Mouse (Mus musculus): ENCODE data around the gene Olfr463. TPM values are rescaled to one million over a fixed set of nuclear protein-coding genes. Genes with fewer than 3 reads are reported as not detected.
A peak's percentile ranks its signal among the peaks of the same experiment; 100 is the strongest.

The Olfr463 gene
- polyA plus RNA-seq, 1 experiment from 2014 or later = not detected

GRCm38 (mm10) chr11:87860426-87860825 lies 36.8 kb downstream of the Olfr463 start:
- Histone ChIP-seq H3K4me2 (replicated peaks; ENCODE audit: low read depth, low read length) (no peak overlapping the region), H3K4me3 (ENCODE audit: low read depth, low read length) (no peak overlapping the region), H3K9me3 (ENCODE audit: control insufficient read depth, low read length) (no peaks in the 10 kb centered on the region), H3K27ac (ENCODE audit: low read depth, low read length) (no peak overlapping the region), H3K4me1 (replicated peaks; ENCODE audit: control insufficient read depth, insufficient read depth, low read length) (no peaks in the 10 kb centered on the region), H3K36me3 (ENCODE audit: control insufficient read depth, insufficient read depth, low read length) (no peaks in the 10 kb centered on the region; the same call in 1 of the 2 replicates), H3K9ac (ENCODE audit: low read depth, low read length) (no peak overlapping the region), H3K27me3 (ENCODE audit: control insufficient read depth, insufficient read depth, low read length) (no peaks in the 10 kb centered on the region)
- no peak for ATAC-seq (ENCODE audit: low FRiP score)
- 71% methylated on average over 9 of the region's 9 CpGs for WGBS
- DNase-seq (ENCODE audit: low spot score) = no peak

DNA sequence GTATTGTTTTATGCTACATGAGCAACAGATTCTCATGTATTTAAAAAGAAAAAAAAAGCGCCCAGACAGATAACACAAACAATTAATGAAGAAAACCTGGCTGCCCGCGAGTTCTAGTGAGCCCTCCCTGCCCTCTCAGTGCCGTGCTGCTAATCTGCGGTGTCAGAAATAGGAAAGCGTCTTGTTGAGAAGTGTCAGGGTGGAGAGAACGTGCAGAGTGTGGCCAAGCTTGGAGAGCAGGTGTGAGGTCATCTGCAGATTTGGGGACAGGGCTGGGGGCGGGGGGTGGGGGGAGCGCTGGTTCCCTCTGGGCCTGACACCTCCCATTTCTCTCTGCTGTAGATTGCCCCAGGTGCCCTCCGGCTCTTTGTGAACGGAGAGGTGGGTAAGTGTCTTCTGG lies 37.9 kb downstream of the Olfr463 start:
- no peak overlapping the region for H3K9ac ChIP-seq (ENCODE audit: low read depth, low read length)
- no peak overlapping the region for H3K4me2 ChIP-seq (replicated peaks; ENCODE audit: low read depth, low read length)
- no peaks in the 10 kb centered on the region for H3K4me1 ChIP-seq (replicated peaks; ENCODE audit: control insufficient read depth, insufficient read depth, low read length)
- DNase-seq (ENCODE audit: low spot score) (no peak), ATAC-seq (ENCODE audit: low FRiP score) (no peak)
- no peaks in the 10 kb centered on the region for H3K9me3 ChIP-seq (ENCODE audit: control insufficient read depth, low read length)
- no peaks in the 10 kb centered on the region for H3K27me3 ChIP-seq (ENCODE audit: control insufficient read depth, insufficient read depth, low read length)
- H3K4me3 ChIP-seq (ENCODE audit: low read depth, low read length) = no peak overlapping the region
- H3K27ac ChIP-seq (ENCODE audit: low read depth, low read length) = no peak overlapping the region
- H3K36me3 ChIP-seq (ENCODE audit: control insufficient read depth, insufficient read depth, low read length) = no peaks in the 10 kb centered on the region; the same call in 1 of the 2 replicates
- 94% methylated on average over 11 of the region's 11 CpGs for WGBS

- H3K9ac ChIP-seq (ENCODE audit: low read depth, low read length) = no peak overlapping the region
- H3K4me3 ChIP-seq (ENCODE audit: low read depth, low read length) = no peak overlapping the region
- no peaks in the 10 kb centered on the region for H3K4me1 ChIP-seq (replicated peaks; ENCODE audit: control insufficient read depth, insufficient read depth, low read length)
- 90% methylated on average over 7 of the region's 7 CpGs for WGBS
- H3K9me3 ChIP-seq (ENCODE audit: control insufficient read depth, low read length) = no peaks in the 10 kb centered on the region
- H3K27me3 ChIP-seq (ENCODE audit: control insufficient read depth, insufficient read depth, low read length) = no peaks in the 10 kb centered on the region
- ATAC-seq (ENCODE audit: low FRiP score) (no peak), DNase-seq (ENCODE audit: low spot score) (no peak)
- no peak overlapping the region for H3K27ac ChIP-seq (ENCODE audit: low read depth, low read length)
- H3K4me2 ChIP-seq (replicated peaks; ENCODE audit: low read depth, low read length) = no peak overlapping the region
- H3K36me3 ChIP-seq (ENCODE audit: control insufficient read depth, insufficient read depth, low read length) = no peaks in the 10 kb centered on the region; the same call in 1 of the 2 replicates
These were observed 42.6 kb downstream of the Olfr463 start for GRCm38 (mm10) chr11:87854550-87854949.

- ATAC-seq (ENCODE audit: low FRiP score) (peak; percentile 25; the same call in 1 of the 2 replicates), DNase-seq (ENCODE audit: low spot score) (no peak)
- peak overlapping the region; percentile 70 for H3K9ac ChIP-seq (ENCODE audit: low read depth, low read length)
- H3K36me3 ChIP-seq (ENCODE audit: control insufficient read depth, insufficient read depth, low read length) = no peaks in the 10 kb centered on the region; the same call in 1 of the 2 replicates
- WGBS = 39% methylated on average over 8 of the region's 8 CpGs
- H3K4me3 ChIP-seq (ENCODE audit: low read depth, low read length) = peak overlapping the region; percentile 57
- H3K27me3 ChIP-seq (ENCODE audit: control insufficient read depth, insufficient read depth, low read length) = no peaks in the 10 kb centered on the region
- H3K9me3 ChIP-seq (ENCODE audit: control insufficient read depth, low read length) = no peaks in the 10 kb centered on the region
- H3K27ac ChIP-seq (ENCODE audit: low read depth, low read length) = peak overlapping the region; percentile 39; the same call in 1 of the 2 replicates
- no peaks in the 10 kb centered on the region for H3K4me1 ChIP-seq (replicated peaks; ENCODE audit: control insufficient read depth, insufficient read depth, low read length)
- H3K4me2 ChIP-seq (replicated peaks; ENCODE audit: low read depth, low read length) = peak overlapping the region; percentile 62
These were observed 43.6 kb downstream of the Olfr463 start for GRCm38 (mm10) chr11:87853597-87853954.

DNA sequence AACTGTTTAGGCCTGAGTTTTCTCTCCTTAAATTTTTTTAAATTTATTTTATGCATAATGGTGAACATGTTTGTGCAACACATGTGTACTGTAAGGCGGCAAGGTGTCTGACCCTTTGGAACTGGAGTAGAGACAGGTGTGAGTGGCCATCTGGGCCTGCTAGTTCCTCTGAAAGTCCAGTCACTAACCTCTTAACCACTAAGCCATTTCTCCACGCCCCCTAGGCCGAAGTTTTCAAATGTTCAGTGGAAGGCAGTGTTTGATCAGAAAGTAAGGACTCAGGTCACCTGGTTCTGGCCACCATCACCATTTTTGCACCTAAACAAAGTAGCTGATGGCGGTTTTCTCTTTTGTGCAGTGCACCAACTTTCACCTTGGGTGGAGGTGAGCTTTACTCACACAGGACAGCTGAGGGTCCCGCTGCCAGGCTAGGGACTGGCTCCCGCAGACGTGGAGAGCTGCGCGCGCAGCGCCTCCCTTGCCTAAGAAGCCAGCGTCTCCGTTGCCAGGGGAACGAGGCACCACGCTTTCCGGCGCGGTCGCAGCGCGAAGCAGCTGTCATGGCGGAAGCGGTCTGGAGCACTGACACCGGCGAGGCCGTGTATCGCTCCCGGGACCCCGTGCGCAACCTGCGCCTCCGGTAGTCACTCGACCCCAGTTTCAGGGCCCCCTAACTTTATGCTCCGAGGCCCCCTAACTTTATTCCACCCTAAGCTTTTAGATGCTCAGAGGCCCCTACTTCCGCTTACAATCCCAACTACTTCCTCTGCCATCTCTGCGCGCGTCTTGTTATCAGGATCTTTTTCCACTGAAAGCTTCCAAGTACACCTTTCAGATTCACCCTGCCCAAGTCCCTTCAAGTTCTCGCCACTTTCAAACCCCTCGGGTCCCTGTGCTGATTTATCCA lies 44.2 kb downstream of the Olfr463 start, which contains the start of gene Mks1:
Gene Mks1, plus strand, starts transcription at position 526 of the 907 bp plus-strand sequence.
- ATAC-seq (ENCODE audit: low FRiP score) = peak; percentile 91
- DNase-seq (ENCODE audit: low spot score) = peak; percentile 98
- Histone ChIP-seq H3K27me3 (ENCODE audit: control insufficient read depth, insufficient read depth, low read length) (no peaks in the 10 kb centered on the region), H3K9me3 (ENCODE audit: control insufficient read depth, low read length) (no peaks in the 10 kb centered on the region), H3K4me2 (replicated peaks; ENCODE audit: low read depth, low read length) (peak within 1 kb of the TSS; percentile 62), H3K4me1 (replicated peaks; ENCODE audit: control insufficient read depth, insufficient read depth, low read length) (no peaks in the 10 kb centered on the region), H3K9ac (ENCODE audit: low read depth, low read length) (peak within 1 kb of the TSS; percentile 70), H3K36me3 (ENCODE audit: control insufficient read depth, insufficient read depth, low read length) (no peaks in the 10 kb centered on the region; the same call in 1 of the 2 replicates), H3K4me3 (ENCODE audit: low read depth, low read length) (peak within 1 kb of the TSS; percentile 57), H3K27ac (ENCODE audit: low read depth, low read length) (peak within 1 kb of the TSS; percentile 39; the same call in 1 of the 2 replicates)
- WGBS = 6% methylated on average over 40 of the region's 40 CpGs

DNA sequence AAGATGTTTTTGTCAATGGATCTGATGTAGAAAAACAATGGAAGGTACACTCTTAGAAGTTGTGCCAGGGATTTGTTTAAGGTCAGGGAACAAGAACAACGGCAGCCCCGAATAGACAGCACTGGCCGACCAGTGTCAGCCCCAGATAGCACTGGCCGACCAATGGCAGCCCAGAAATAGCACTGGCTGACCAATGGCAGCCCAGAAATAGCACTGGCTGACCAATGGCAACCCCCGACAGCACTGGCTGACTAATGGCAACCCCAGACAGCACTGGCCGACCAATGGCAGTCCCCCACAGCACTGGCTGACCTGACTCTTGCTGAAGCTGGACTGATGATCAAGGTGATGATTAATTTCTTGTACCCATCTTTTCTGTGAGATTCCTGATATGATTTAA lies 49.3 kb downstream of the Olfr463 start:
- Histone ChIP-seq H3K27me3 (ENCODE audit: control insufficient read depth, insufficient read depth, low read length) (no peaks in the 10 kb centered on the region), H3K4me3 (ENCODE audit: low read depth, low read length) (no peak overlapping the region), H3K36me3 (ENCODE audit: control insufficient read depth, insufficient read depth, low read length) (no peaks in the 10 kb centered on the region), H3K27ac (ENCODE audit: low read depth, low read length) (no peak overlapping the region), H3K9ac (ENCODE audit: low read depth, low read length) (no peak overlapping the region), H3K9me3 (ENCODE audit: control insufficient read depth, low read length) (no peaks in the 10 kb centered on the region), H3K4me1 (replicated peaks; ENCODE audit: control insufficient read depth, insufficient read depth, low read length) (no peaks in the 10 kb centered on the region), H3K4me2 (replicated peaks; ENCODE audit: low read depth, low read length) (no peak overlapping the region)
- ATAC-seq (ENCODE audit: low FRiP score) (no peak; the same call in 1 of the 2 replicates), DNase-seq (ENCODE audit: low spot score) (peak; percentile 28)
- 66% methylated on average over 6 of the region's 6 CpGs for WGBS

DNA sequence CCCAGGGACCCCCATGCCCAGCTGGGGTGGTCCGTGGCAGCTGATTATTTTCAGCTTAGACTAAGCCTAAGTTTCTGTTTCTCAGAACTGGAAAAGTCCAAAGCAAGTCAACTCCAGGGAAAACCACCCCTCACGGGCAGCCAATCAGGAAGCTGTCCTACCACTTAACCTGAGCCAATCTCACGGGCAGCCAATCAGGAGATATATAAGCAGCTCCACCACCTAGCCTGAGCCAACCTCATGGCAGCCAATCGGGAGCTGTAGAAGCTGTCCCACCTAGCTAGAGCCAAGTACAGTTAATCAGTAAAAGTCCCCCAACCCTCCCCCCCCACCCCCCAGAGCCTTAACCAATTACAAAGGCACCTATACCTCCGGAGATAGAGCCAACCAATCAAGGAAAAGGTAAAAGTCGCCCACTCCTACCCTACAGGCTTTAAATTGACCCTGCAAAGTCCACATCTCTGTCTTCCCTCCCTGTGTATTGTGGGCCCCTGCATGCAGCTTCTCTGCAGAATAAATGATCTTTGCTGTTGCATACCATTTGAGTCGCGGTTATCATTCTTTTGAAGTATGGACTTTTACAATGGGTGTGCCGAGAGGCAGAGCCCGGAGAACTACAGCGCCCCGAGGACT lies 50.1 kb downstream of the Olfr463 start:
- 82% methylated on average over 12 of the region's 12 CpGs for WGBS
- Histone ChIP-seq H3K27me3 (ENCODE audit: control insufficient read depth, insufficient read depth, low read length) (no peaks in the 10 kb centered on the region), H3K4me2 (replicated peaks; ENCODE audit: low read depth, low read length) (no peak overlapping the region), H3K27ac (ENCODE audit: low read depth, low read length) (no peak overlapping the region), H3K9me3 (ENCODE audit: control insufficient read depth, low read length) (no peaks in the 10 kb centered on the region), H3K9ac (ENCODE audit: low read depth, low read length) (no peak overlapping the region), H3K4me1 (replicated peaks; ENCODE audit: control insufficient read depth, insufficient read depth, low read length) (no peaks in the 10 kb centered on the region), H3K4me3 (ENCODE audit: low read depth, low read length) (no peak overlapping the region), H3K36me3 (ENCODE audit: control insufficient read depth, insufficient read depth, low read length) (no peaks in the 10 kb centered on the region)
- ATAC-seq (ENCODE audit: low FRiP score) = no peak
- no peak for DNase-seq (ENCODE audit: low spot score)
